Mouse (Mus musculus): ENCODE results near the gene Nme7. TPM values are rescaled to one million over a fixed set of nuclear protein-coding genes. Genes with fewer than 3 reads are reported as not detected.

Gene Nme7
- 4.5 TPM for polyA plus RNA-seq (2014; fragmentation: Illumina TruSeq; extraction: RNeasy Lipid Tissue Mini Kit (QIAGEN cat#74804); ENCODE audit: low read depth, low replicate concordance)

GRCm38 (mm10) chr1:164303821-164304220 lies at the start of gene Nme7:
Nme7 (plus strand) TSS chr1:164304121.

DNA sequence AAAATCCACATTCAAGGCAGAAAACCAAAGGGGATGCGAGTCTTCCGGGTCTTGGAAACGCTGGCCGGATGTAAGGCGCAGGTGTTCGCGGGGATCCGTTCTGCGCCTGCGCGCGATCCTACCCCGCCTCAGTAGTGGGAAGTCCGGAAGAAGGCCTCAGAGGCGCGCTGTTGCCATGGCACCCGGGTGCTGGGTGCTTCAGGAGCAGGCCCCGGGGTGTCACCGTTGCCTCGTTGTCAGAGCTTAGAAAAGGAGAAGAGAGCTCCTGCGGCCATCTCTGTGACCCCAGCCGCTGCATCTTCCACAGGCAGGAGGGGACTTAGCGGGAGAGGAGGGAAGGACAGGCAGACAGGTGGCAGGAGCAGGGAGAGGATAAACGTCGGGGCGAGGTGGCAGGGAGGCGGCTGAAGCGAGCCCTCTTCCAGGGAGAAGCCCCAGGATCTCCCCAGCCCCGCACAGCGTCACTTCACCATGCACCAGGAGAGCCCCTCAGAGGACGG lies 28.4 kb upstream of the Nme7 start, which contains the start of gene Ccdc181:
Gene Ccdc181, plus strand, starts transcription at position 131 of the 500 bp plus-strand sequence.

DNA sequence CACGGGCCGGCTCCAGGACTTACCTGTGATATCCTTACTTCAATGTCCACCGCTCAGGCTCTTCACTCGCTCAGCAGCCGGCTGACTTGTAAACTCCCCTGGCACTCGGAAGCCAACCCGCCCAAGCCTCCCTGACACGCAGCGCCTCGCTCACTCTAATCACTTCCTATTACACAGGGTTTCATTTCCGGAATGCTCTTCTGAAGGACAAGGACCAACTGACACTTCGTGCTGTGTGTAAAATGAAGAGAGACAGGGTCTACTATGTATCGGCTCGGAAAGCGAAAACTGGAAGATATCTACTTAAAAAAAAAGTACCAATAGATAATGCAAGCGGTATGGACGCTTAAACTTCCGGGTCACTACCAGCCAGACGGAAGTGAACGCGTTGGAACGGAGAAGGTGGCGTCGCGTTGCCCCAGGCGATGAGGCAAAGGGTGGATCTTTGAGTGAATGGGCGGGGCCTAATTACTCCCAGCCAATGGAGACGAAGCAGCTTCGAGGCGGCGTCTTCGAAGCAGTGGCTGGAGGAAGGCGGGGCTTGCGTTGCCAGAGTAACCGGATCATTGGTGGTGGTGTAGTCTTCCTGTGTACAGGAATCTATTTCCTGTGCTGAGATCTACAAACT lies 3.3 kb downstream of the Nme7 start, which contains the start of gene Blzf1:
Gene Blzf1, minus strand, starts transcription at position 366 of the 628 bp plus-strand sequence.

GRCm38 (mm10) chr1:164458245-164458613 lies 154.3 kb downstream of the Nme7 start, which contains the start of gene Atp1b1:
Atp1b1 (minus strand) TSS chr1:164458355.

Other genes starting within 250 kb of the Nme7 start
- 0.47 TPM for gene Sell, start 242.1 kb upstream of the Nme7 start, polyA plus RNA-seq (2014; fragmentation: Illumina TruSeq; extraction: RNeasy Lipid Tissue Mini Kit (QIAGEN cat#74804); ENCODE audit: low read depth, low replicate concordance)
- 0.60 TPM for gene Selp, start 188.9 kb upstream of the Nme7 start, polyA plus RNA-seq (2014; fragmentation: Illumina TruSeq; extraction: RNeasy Lipid Tissue Mini Kit (QIAGEN cat#74804); ENCODE audit: low read depth, low replicate concordance)
- 0.08 TPM for gene F5, start 152.3 kb upstream of the Nme7 start, polyA plus RNA-seq (2014; fragmentation: Illumina TruSeq; extraction: RNeasy Lipid Tissue Mini Kit (QIAGEN cat#74804); ENCODE audit: low read depth, low replicate concordance)
- 5.9 TPM for gene Slc19a2, start 55.1 kb upstream of the Nme7 start, polyA plus RNA-seq (2014; fragmentation: Illumina TruSeq; extraction: RNeasy Lipid Tissue Mini Kit (QIAGEN cat#74804); ENCODE audit: low read depth, low replicate concordance)
- 11.0 TPM for gene Ccdc181, start 28.5 kb upstream of the Nme7 start, polyA plus RNA-seq (2014; fragmentation: Illumina TruSeq; extraction: RNeasy Lipid Tissue Mini Kit (QIAGEN cat#74804); ENCODE audit: low read depth, low replicate concordance)
- gene Blzf1, start 3.4 kb downstream of the Nme7 start, polyA plus RNA-seq (2014; fragmentation: Illumina TruSeq; extraction: RNeasy Lipid Tissue Mini Kit (QIAGEN cat#74804); ENCODE audit: low read depth, low replicate concordance) = 23.9 TPM
- 230 TPM for gene Atp1b1, start 154.2 kb downstream of the Nme7 start, polyA plus RNA-seq (2014; fragmentation: Illumina TruSeq; extraction: RNeasy Lipid Tissue Mini Kit (QIAGEN cat#74804); ENCODE audit: low read depth, low replicate concordance)